Mouse (Mus musculus) lung, postnatal 25 days (tissue): ENCODE measurements around the gene Aqp9.

Experiments used
- DNase-seq: peaks from one replicate; pipeline ENCODE4 v3.0.0; 2022; ENCODE audit warnings: low spot score

Aqp9 gene

GRCm38 (mm10) chr9:71066491-71066890 lies 102.0 kb downstream of the Aqp9 start:
- no peak for DNase-seq

GRCm38 (mm10) chr9:71065343-71065875 lies 103.1 kb downstream of the Aqp9 start:
- no peak for DNase-seq

GRCm38 (mm10) chr9:71064291-71064840 lies 104.1 kb downstream of the Aqp9 start:
- DNase-seq, result no peak

GRCm38 (mm10) chr9:71063551-71063950 lies 104.9 kb downstream of the Aqp9 start:
- no peak for DNase-seq

DNA sequence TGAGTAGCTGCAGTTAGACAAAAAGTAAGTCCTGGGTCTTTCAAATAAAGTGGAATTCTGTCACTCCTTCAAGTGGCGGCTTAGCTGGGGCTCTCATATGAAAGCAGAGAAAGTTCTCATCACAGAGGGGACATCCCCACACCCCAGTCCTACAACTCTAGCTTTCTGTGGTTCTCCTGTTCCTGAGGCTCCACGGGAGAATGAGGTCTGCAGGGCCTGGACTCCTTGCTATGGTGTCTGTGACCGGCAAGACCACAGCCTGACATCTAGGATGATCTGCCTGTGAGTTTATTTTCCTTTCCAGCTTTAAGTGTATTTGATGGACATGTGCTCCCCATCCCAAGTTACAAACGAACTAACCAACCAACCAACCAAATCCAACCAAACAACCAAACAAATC lies 105.5 kb downstream of the Aqp9 start:
- DNase-seq, result no peak

GRCm38 (mm10) chr9:71062301-71062700 lies 106.2 kb downstream of the Aqp9 start:
- DNase-seq, result no peak
